Mouse (Mus musculus) heart, embryonic 14.5 days (tissue): ENCODE data around the gene Rbp1. TPM values are rescaled to one million over a fixed set of nuclear protein-coding genes. Genes with fewer than 3 reads are reported as not detected.

Experiments used
- ATAC-seq: fragments of 200-750 bp; cut with Nextera tagmentation; 2 replicates; pipeline ENCODE4 v1.8.0; 2017; ENCODE audit warnings: low read depth, moderate TSS enrichment; ENCODE audit not compliant: insufficient number of reproducible peaks, insufficient read depth, low FRiP score
- H3K27ac ChIP-seq, 2 experiments: fragments of 200-500 bp in 1 of 2; fragments of 300-500 bp in 1 of 2; sonication (generic) in 1 of 2; replicated peaks in 1 of 2; 2 replicates each; pipeline ENCODE4 v1.5.1; 2012 to 2014; ENCODE audit warnings: low read depth in 2 of 2, low read length in 2 of 2, control low read depth in 1 of 2, mild to moderate bottlenecking in 1 of 2, mixed read lengths in 1 of 2; ENCODE audit not compliant: control insufficient read depth in 1 of 2, insufficient read depth in 1 of 2
- H3K27me3 ChIP-seq: fragments of 300-500 bp; sonication (generic); 2 replicates; pipeline ENCODE4 v1.6.1; 2014; ENCODE audit warnings: mild to moderate bottlenecking, low read length, control low read depth; ENCODE audit not compliant: control insufficient read depth, insufficient read depth
- H3K36me3 ChIP-seq: fragments of 300-500 bp; sonication (generic); 2 replicates; pipeline ENCODE4 v1.6.1; 2014; ENCODE audit warnings: mild to moderate bottlenecking, control low read depth, low read length, mixed read lengths; ENCODE audit not compliant: control insufficient read depth, insufficient read depth
- H3K4me1 ChIP-seq, 2 experiments: fragments of 200-500 bp in 1 of 2; fragments of 300-500 bp in 1 of 2; sonication (generic) in 1 of 2; 2 replicates each; pipeline ENCODE4 v1.6.1; 2012 to 2014; ENCODE audit warnings: low read length in 2 of 2, control low read depth in 1 of 2, mixed read lengths in 1 of 2; ENCODE audit not compliant: control insufficient read depth in 2 of 2, insufficient read depth in 2 of 2
- H3K4me2 ChIP-seq: fragments of 300-500 bp; sonication (generic); 2 replicates; pipeline ENCODE4 v1.6.1; 2014; ENCODE audit warnings: mild to moderate bottlenecking, low read length
- H3K4me3 ChIP-seq, 2 experiments: fragments of 200-500 bp in 1 of 2; fragments of 300-500 bp in 1 of 2; sonication (generic) in 1 of 2; 2 replicates each; pipeline ENCODE4 v1.5.1; 2012 to 2014; ENCODE audit warnings: low read length in 2 of 2, mild to moderate bottlenecking in 2 of 2, control low read depth in 1 of 2, low read depth in 1 of 2, moderate library complexity in 1 of 2; ENCODE audit not compliant: control insufficient read depth in 1 of 2, insufficient read depth in 1 of 2
- H3K9ac ChIP-seq: fragments of 300-500 bp; sonication (generic); 2 replicates; pipeline ENCODE4 v1.6.1; 2014; ENCODE audit warnings: mild to moderate bottlenecking, low read length
- H3K9me3 ChIP-seq: fragments of 300-500 bp; sonication (generic); 2 replicates; pipeline ENCODE4 v1.6.1; 2016; ENCODE audit warnings: low read length, control low read depth; ENCODE audit not compliant: control insufficient read depth
- WGBS: fragments of 180-500 bp; shearing (Covaris S2); extraction: QIAGEN DNeasy Blood & Tissue Kit; methylation state at CpG from one replicate; pipeline ENCODE4 v1.1.7; 2014; 5-methylcytosine and 5-hydroxymethylcytosine counted together
- polyA plus RNA-seq: library from polyadenylated mRNA; unstranded; fragments of >200 nt; fragmentation: Nextera tagmentation; extraction: Ambion mirVana; gene quantifications from 2 replicates; pipeline ENCODE4 v1.2.1, GENCODE M21; 2014

Rbp1 gene
- polyA plus RNA-seq, result 58.9 and 70.7 TPM in 2 replicates

GRCm38 (mm10) chr9:98422656-98423055 is at the start of gene Rbp1:
Rbp1 (plus strand) TSS chr9:98422961.
- Histone ChIP-seq H3K4me2 (no peak within 1 kb of the TSS), H3K36me3 (no peaks in the 10 kb centered on the region), H3K27me3 (no peaks in the 10 kb centered on the region), H3K9ac (no peak within 1 kb of the TSS), H3K4me3 (no peak within 1 kb of the TSS), H3K9me3 (no peaks in the 10 kb centered on the region), H3K27ac (no peak within 1 kb of the TSS), H3K4me1 (peaks cover 7 to 11% of the 10 kb centered on the region in 2 experiments; a peak in 3 of 4 replicates)
- WGBS, result 68% methylated on average over 5 of the region's 5 CpGs
- no peak for ATAC-seq

DNA sequence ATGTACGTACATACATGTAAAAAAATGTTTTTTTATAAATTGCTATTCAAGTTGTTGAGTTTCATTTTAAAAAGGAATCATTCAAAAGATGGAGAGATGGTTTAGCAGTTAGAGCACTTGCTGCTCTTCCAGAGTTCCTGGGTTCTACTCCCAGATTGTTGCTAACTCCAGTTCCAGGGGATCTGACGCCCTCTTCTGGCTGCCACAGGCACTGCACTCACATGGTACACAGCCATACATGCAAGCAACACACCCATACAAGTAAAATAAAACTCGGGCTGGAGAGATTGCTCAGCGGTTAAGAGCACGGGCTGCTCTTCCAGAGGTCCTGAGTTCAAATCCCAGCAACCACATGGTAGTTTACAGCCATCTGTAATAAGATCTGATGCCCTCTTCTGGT is 49.4 kb upstream of the Rbp1 start:
- H3K4me3 ChIP-seq, result no peak overlapping the region
- H3K4me1 ChIP-seq, result no peaks in the 10 kb centered on the region
- no peak overlapping the region for H3K9ac ChIP-seq
- WGBS, result 91% methylated on average over 5 of the region's 5 CpGs
- no peaks in the 10 kb centered on the region for H3K36me3 ChIP-seq
- H3K9me3 ChIP-seq, result no peaks in the 10 kb centered on the region
- H3K27ac ChIP-seq, result no peak overlapping the region
- ATAC-seq, result no peak
- H3K27me3 ChIP-seq, result no peaks in the 10 kb centered on the region
- H3K4me2 ChIP-seq, result no peak overlapping the region

- Histone ChIP-seq H3K4me1 (no peaks in the 10 kb centered on the region), H3K9ac (no peak overlapping the region), H3K4me3 (no peak overlapping the region), H3K36me3 (no peaks in the 10 kb centered on the region), H3K27ac (no peak overlapping the region), H3K4me2 (no peak overlapping the region), H3K9me3 (no peaks in the 10 kb centered on the region), H3K27me3 (no peaks in the 10 kb centered on the region)
- WGBS, result 78% methylated on average over 11 of the region's 11 CpGs
- ATAC-seq, result no peak
Observed at GRCm38 (mm10) chr9:98374897-98375296, 47.9 kb upstream of the Rbp1 start.

DNA sequence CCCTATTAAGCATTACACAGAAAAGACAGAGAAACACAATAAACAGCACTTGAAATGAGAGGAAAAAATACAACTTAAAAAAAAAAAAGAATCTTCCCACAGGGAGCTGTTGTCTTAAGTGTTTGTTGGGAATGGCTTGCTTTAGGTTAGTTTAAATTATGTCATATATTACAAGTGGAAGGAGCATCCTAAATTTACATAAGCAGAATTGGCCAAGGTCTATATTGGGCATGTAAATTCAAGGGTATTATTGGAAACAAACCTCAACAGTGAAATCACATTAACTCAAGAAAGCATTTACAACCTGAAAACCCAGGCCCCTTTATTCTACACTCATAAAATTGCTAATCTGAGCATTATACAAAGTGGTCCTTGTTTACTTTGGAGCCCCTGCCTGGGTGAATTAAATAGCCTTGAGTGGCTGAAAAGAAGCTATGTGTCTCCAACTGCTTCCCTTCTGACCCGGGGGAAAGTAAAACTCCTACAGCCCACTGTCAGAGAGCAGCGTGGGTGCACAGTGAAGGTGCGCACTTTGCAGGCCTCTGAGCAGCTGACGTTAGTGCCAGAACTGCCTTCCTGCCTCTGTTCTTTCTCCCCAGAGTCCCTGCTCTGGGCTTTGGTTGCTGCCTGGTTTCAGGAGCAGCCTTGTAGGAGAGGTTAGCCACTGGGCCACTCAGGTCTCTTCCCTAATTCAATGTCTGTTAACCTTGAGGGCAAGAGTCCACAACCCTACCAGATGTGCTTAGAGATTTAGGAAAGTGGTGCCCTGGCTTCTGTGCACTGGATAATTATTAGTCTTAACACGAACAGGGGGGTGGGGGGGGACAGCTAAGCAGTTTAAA is 47.2 kb upstream of the Rbp1 start:
- no peaks in the 10 kb centered on the region for H3K9me3 ChIP-seq
- H3K27me3 ChIP-seq, result no peaks in the 10 kb centered on the region
- no peak for ATAC-seq
- no peaks in the 10 kb centered on the region for H3K36me3 ChIP-seq
- no peak overlapping the region for H3K27ac ChIP-seq
- 69% methylated on average over 5 of the region's 5 CpGs for WGBS
- H3K4me1 ChIP-seq, result no peaks in the 10 kb centered on the region
- H3K4me3 ChIP-seq, result no peak overlapping the region
- no peak overlapping the region for H3K9ac ChIP-seq
- H3K4me2 ChIP-seq, result no peak overlapping the region

DNA sequence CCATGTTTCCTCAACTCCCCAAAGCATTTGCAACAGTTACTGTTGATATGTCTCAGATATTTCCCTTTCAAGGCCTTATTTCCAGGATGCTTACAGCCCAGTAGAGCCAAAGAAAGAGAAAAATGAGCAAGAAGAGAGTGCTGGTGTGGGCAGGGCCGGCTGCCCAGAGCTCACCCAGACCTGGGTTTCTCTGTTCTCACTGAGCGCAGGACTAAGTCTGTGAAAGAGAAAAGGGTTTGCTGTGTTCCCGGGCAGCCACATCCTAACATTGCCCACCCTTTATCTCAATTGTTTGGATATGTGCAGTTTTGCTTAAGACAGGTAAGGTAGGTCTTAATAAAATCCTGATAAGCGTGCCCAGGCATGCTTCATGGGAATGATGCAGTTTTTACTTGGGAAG is 43.0 kb upstream of the Rbp1 start:
- Histone ChIP-seq H3K27ac (no peak overlapping the region), H3K4me1 (no peaks in the 10 kb centered on the region), H3K9ac (no peak overlapping the region), H3K27me3 (no peaks in the 10 kb centered on the region), H3K36me3 (no peaks in the 10 kb centered on the region), H3K4me2 (no peak overlapping the region), H3K4me3 (no peak overlapping the region), H3K9me3 (no peaks in the 10 kb centered on the region)
- 83% methylated on average over 4 of the region's 4 CpGs for WGBS
- no peak for ATAC-seq

DNA sequence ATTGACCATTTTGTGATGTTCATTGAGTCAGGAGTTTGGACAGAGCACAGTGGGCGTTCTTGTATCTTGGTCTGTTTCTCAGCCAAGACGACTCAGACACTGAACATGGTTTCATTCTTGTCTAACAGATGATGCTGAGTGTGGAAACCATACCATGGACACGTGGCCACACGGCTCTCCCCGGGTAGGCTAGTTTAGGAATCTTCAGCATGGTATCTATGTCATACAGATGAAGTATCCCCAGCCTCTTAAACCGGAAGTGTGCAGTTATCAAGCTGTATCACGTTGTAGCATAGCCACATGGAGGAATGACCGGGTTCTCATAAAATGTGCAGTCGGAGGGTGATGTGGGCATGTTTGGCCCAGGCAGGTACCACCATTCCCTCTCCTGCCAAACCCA is 42.2 kb upstream of the Rbp1 start:
- Histone ChIP-seq H3K27me3 (no peaks in the 10 kb centered on the region), H3K27ac (no peak overlapping the region), H3K36me3 (no peaks in the 10 kb centered on the region), H3K9ac (no peak overlapping the region), H3K4me1 (no peaks in the 10 kb centered on the region), H3K4me2 (no peak overlapping the region), H3K9me3 (no peaks in the 10 kb centered on the region), H3K4me3 (no peak overlapping the region)
- 84% methylated on average over 9 of the region's 9 CpGs for WGBS
- ATAC-seq, result no peak

DNA sequence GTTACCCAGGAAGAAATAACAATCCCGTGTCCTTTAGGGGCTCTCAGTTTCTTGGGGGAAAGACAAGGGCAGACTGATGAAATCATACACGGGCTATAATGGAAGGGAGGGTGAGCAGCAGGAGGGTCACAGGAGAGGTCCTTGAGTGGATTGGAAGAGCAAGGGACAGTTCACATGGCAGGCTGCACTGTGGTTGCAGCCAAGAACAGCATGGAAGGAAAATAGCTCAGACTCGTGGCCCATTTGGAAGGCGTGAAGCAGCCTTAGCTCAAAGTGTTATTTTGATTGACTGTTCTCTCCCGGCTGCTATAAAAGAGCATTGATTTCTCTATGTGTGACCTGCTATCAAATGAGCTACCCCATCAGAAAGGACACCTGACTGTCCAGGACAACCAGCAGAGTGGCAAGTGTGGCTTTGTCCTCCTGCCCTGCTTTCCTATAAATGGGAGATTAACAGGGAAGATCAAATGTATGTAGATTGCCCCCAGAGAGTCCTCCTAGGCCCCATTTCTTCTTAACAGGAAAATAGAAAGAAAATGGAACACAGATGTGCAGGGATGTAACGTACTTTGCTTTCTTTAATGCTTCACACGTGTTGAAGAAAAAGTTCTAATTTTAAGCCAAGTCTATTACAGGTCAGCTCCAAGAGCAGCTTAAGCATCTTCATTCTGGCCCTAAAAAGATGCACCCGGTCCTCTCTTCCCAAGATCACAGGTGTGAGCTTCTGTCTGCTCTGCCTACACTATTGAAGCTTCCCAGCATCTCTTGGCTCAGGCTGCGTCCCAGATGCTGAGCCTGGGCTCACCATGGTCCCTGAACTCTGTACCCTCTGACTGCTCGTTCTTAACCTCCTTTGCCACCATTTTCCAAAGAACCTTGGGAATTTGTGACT is 34.8 kb upstream of the Rbp1 start:
- H3K4me2 ChIP-seq, result no peak overlapping the region
- no peak overlapping the region for H3K9ac ChIP-seq
- H3K36me3 ChIP-seq, result no peaks in the 10 kb centered on the region
- no peaks in the 10 kb centered on the region for H3K27me3 ChIP-seq
- H3K4me1 ChIP-seq, result no peaks in the 10 kb centered on the region
- WGBS, result 78% methylated on average over 10 of the region's 10 CpGs
- no peak overlapping the region for H3K27ac ChIP-seq
- no peaks in the 10 kb centered on the region for H3K9me3 ChIP-seq
- ATAC-seq, result no peak
- H3K4me3 ChIP-seq, result no peak overlapping the region
